Mouse (Mus musculus) cerebral cortex, adult 2 months (tissue): ENCODE measurements around the gene Foxj3.

Source experiments
- WGBS: fragments of 180-500 bp; shearing (Covaris S2); methylation state at CpG from one replicate; pipeline ENCODE4 v1.1.7; 2018; 5-methylcytosine and 5-hydroxymethylcytosine counted together

Foxj3 gene

GRCm38 (mm10) chr4:119575459-119575858 is 38.7 kb downstream of the Foxj3 start:
- 80% methylated on average over 3 of the region's 3 CpGs for WGBS

- WGBS, result 98% methylated on average over 2 of the region's 2 CpGs
Measured at GRCm38 (mm10) chr4:119588037-119588436, 51.2 kb downstream of the Foxj3 start.

GRCm38 (mm10) chr4:119589423-119589822 is 52.6 kb downstream of the Foxj3 start:
- WGBS, result 79% methylated on average over 2 of the region's 2 CpGs

- WGBS, result 54% methylated on average over 1 of the region's 1 CpGs
Measured at GRCm38 (mm10) chr4:119590027-119590426, 53.2 kb downstream of the Foxj3 start.

DNA sequence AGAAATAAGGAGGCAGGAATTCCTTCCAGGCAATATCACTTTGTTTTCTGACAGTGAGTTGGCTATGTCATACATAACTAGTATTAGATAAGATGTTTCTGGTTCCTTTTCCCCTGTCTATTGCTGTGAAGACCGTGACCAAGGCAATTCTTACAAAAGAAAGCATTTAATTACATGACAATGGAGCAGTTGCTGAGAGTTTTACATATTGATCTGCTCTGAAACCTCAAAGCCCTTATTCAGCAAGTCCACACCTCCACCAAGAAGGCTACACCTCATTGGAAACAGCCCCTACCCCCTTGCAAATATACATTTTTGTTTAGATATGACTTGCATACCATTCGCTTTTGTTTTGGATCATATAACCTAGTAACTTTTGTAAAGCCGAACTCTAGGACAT is 55.7 kb downstream of the Foxj3 start:
- WGBS, result 85% methylated on average over 3 of the region's 3 CpGs

DNA sequence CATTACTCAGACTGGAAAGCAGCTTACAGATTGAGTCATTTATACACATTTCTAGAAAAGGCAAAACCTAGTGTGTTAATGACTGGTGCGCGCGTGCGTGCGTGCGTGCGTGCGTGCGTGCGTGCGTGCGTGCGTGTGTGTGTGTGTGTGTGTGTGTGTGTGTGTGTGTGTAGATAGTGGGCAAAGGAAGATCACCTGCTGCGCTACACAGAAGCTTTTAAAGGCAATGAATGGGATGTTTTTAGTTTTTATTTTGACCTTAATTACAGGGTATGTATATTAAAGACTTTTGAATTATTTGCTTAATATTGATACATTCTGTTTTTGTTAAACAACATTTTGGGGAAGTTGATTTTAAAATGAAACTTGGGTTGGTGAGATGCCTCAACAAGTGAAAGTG is 57.5 kb downstream of the Foxj3 start:
- WGBS, result 86% methylated on average over 14 of the region's 14 CpGs

- WGBS, result 87% methylated on average over 1 of the region's 1 CpGs
Measured at GRCm38 (mm10) chr4:119599605-119600004, 62.8 kb downstream of the Foxj3 start.

GRCm38 (mm10) chr4:119609488-119609887 is 72.7 kb downstream of the Foxj3 start:
- 83% methylated on average over 1 of the region's 1 CpGs for WGBS

DNA sequence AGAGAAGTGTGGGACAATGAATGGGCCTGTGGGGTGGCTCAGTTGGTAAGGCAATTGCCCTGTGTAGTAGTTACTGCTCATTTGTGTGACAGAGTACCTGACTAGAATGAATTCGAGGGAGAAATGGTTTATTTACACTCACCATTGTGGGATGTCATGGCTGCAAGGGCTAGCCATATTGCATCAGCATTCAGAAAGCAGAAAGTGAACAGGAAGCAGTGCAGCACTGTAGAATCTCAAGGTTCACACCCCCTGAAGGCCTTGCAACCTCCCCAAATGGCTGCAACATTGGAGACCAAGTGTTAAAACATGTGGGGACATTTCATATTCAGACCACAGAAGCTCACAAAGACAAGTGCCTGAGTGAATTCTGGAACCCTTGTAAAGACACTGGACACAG is 77.3 kb downstream of the Foxj3 start:
- 38% methylated on average over 1 of the region's 1 CpGs for WGBS

DNA sequence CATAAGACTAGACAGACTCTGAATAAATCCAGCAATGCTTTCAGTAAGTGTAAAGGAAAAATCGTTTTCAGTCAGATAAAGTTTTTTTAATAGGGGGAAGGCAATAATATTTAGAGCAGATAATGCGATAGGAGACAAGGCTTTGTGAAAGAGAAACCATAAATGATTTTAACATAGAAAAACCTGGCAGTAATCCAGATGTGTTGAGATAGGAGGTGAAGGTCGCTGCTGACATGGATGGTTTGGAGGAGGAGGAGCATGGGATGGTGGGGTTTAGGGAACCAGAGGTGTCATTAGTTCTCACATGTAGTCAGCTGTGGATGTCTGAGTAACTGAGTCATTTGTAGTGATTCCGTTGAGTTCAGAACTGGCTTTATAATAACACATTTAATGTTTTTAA is 77.9 kb downstream of the Foxj3 start:
- 70% methylated on average over 4 of the region's 4 CpGs for WGBS

- WGBS, result 48% methylated on average over 7 of the region's 7 CpGs
Measured at GRCm38 (mm10) chr4:119626081-119626645, 89.4 kb downstream of the Foxj3 start.

GRCm38 (mm10) chr4:119626876-119627275 is 90.1 kb downstream of the Foxj3 start:
- WGBS, result 28% methylated on average over 3 of the region's 3 CpGs

DNA sequence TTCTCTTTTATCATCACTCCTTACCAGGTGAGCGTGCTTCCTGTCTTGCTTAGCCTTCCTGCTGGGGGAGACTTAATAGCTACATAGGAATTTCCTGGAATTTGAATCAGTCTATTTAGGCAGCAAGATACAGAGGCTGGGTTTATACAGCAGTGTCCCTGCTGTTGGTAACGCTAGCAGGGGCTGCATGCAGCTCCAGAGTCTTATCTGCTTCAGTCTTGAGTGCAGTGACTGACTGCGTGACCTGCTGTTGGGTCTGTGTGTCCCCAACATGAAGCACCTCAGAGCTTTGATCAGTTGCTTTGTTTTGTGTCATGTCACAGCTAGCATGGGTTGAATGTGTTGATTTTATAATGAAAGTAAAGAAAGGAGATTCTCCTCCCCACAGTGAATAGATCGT is 90.5 kb downstream of the Foxj3 start:
- 60% methylated on average over 4 of the region's 4 CpGs for WGBS

GRCm38 (mm10) chr4:119628363-119628762 is 91.6 kb downstream of the Foxj3 start:
- 76% methylated on average over 4 of the region's 4 CpGs for WGBS

DNA sequence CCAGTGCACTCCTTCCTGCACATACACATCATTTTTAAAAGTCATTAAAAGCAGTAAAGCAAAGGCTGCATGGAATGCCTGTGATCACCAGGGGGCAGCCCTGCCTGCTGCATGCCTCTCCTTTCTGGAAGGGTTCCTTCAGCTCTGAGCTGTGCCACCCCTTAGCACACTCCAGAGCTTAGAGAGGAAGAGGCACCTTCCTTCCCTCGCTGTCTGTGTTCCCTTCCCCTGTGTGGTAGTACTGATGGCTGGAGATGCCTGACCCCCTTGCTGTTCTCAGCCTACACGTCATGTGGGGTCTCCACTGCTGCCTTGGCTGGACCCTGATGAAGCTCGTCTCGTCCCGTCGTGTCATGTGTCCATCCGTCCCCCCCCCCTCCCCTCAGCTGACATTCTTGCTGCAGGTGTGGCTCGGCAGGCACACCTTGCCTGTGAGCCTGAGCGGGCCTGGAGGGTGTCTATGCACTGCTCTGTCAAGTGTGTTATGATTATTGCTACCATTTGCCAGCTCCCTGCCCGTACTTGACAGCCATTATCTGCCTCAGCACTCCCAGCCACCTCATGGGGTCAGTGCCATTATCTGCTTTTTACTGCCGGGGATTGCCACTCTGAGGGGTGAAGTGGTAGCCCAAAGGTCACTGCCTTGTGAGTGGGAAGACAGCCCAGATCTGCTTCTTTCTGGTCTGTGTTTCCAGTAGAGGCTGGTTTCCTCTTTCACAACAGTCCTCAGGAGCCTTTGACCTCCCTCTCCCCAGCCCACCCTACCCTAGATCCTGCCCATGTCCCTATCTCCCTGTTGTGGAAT is 94.5 kb downstream of the Foxj3 start:
- 69% methylated on average over 11 of the region's 11 CpGs for WGBS

- WGBS, result 52% methylated on average over 7 of the region's 7 CpGs
Measured at GRCm38 (mm10) chr4:119632721-119633120, 95.9 kb downstream of the Foxj3 start.

GRCm38 (mm10) chr4:119633342-119633741 is 96.5 kb downstream of the Foxj3 start:
- 39% methylated on average over 7 of the region's 7 CpGs for WGBS

GRCm38 (mm10) chr4:119633948-119634347 is 97.1 kb downstream of the Foxj3 start:
- 78% methylated on average over 3 of the region's 3 CpGs for WGBS

GRCm38 (mm10) chr4:119634908-119635660 is 98.3 kb downstream of the Foxj3 start:
- WGBS, result 60% methylated on average over 6 of the region's 6 CpGs

DNA sequence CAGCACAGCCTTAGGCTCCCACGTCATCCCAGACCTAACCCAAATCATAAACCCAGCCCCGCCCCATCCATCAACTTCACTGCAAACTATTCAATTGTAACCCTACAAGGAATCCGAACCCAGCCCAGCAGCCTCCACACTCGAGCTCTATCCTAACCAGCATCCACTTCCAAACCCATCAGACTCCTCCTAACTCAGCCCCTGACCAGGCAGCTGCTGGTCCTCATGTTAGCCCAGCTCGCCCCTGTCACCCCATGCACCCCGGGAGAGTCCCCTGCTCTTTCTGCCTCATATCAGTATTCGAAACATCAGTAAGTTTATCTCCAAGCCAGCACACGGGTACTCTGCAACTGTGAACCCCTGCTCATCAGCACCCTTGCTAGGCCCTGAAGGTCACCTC is 98.9 kb downstream of the Foxj3 start:
- WGBS, result 92% methylated on average over 8 of the region's 8 CpGs

- WGBS, result 88% methylated on average over 7 of the region's 7 CpGs
Measured at GRCm38 (mm10) chr4:119636731-119637130, 99.9 kb downstream of the Foxj3 start.

DNA sequence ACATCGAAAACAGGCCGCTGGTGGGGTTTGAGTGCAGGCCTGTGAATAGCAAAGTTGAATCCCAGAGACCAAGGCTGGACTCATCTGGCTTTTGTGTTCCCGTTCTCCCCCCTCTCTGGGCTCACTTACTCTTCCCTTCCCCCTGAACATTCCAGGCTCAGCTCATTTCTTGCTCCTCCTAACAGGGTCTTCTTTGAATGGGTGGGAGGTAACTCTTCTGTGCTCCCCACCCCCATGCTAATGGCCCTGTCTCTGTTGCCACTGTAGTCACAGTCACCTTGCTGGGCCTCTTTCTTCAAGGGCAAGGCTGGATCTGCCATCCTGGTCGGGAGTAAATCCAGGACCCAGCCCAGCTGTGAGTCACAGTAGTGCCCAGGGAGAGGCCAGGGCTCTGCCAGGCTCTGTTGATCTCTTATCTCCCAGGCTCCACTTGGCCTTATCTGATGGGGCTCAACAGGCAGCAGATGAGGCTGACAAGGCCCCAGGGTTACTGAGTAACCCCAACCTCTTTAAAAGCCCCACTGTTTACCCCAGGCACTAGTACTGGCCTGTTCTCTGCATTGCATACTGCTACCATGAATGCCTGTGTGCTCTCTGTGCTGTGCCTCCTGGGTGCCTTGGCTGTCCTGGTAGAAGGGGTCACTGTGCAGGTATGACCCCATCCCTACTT is 100.5 kb downstream of the Foxj3 start, which contains the start of gene Guca2a:
TSS of gene Guca2a (plus strand) at position 529 of the 670 bp plus-strand sequence.
- 84% methylated on average over 4 of the region's 4 CpGs for WGBS
